Mouse (Mus musculus): Measurements from ENCODE around the gene Ric1. TPM values are rescaled to one million over a fixed set of nuclear protein-coding genes. Genes with fewer than 3 reads are reported as not detected.
"Not testable (repeated sequence)": the region's sequence is repeated elsewhere in the genome, so short reads cannot be mapped to it uniquely, and the experiment has no call there.

Gene Ric1
- polyA plus RNA-seq, 1 experiment from 2014 or later, result 9.8 TPM

DNA sequence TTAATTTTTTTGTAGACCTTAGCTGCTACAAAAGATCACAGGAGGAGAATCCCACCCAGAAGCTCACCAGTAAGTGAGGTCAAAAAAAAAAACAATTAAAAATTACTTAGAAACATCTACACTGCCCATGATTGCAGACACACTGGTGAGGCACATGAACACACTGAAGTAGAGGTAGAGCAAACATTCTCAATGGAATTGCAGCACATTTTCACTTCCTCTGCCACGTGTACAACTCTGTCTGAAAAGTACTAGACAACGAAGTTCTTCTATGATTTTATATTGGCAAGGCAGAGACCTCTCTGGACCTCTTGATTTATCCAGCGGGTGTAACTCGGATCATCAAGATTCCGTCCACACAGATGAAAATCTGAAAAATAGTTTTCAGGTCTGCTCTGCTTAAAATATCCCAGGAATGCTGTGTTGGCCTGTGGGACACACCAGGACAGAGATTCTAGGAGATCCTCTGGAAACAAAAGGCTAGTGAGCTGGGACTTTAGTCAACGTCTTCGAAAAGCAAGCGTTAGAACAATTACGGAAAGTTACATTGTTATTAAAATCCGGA is 1.0 kb upstream of the Ric1 start:
- peak overlapping the region; percentile 93 for H3K4me3 ChIP-seq
- 48% methylated on average over 10 of the region's 10 CpGs for WGBS
- DNase-seq (ENCODE audit: low spot score), result no peak
- H3K9me3 ChIP-seq (replicated peaks), result no peaks in the 10 kb centered on the region
- no peaks in the 10 kb centered on the region for H3K27me3 ChIP-seq (ENCODE audit: low read depth, poor library complexity, severe bottlenecking)
- peaks cover 20% of the 10 kb centered on the region for H3K4me1 ChIP-seq
- no peaks in the 10 kb centered on the region for H3K36me3 ChIP-seq
- H3K27ac ChIP-seq (replicated peaks), result peak overlapping the region; percentile 96

GRCm38 (mm10) chr19:29522445-29523229 is 555 bp downstream of the Ric1 start:
- Histone ChIP-seq H3K4me1 (peaks cover 20% of the 10 kb centered on the region), H3K36me3 (no peaks in the 10 kb centered on the region), H3K4me3 (peak overlapping the region; percentile 93), H3K9me3 (replicated peaks) (no peaks in the 10 kb centered on the region), H3K27me3 (ENCODE audit: low read depth, poor library complexity, severe bottlenecking) (no peaks in the 10 kb centered on the region), H3K27ac (replicated peaks) (peak overlapping the region; percentile 96)
- under 1% methylated on average over 86 of the region's 92 CpGs for WGBS
- peak; percentile 76 for DNase-seq (ENCODE audit: low spot score)

DNA sequence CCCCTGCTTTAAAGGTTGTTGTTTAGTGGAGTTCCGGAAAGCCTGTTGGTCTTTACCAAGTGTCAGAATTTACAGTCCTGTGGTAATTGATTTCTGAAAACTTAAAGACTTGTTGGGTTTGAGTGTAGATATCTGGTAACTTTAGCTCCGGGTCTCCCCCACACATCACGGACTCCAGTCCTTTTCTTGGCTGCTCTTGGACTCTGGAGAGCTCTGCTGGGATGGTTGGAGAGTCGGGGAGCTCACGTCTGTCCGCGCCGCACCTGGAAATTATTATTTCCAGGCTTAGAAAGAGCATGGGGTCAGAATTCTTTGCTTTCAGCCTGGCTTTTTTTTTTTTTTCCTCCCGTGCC is 1.1 kb downstream of the Ric1 start:
- 1% methylated on average over 9 of the region's 9 CpGs for WGBS
- Histone ChIP-seq H3K9me3 (replicated peaks) (no peaks in the 10 kb centered on the region), H3K4me1 (peaks cover 20% of the 10 kb centered on the region), H3K4me3 (peak overlapping the region; percentile 93), H3K27ac (replicated peaks) (peak overlapping the region; percentile 96), H3K27me3 (ENCODE audit: low read depth, poor library complexity, severe bottlenecking) (no peaks in the 10 kb centered on the region), H3K36me3 (no peaks in the 10 kb centered on the region)
- DNase-seq (ENCODE audit: low spot score), result no peak

DNA sequence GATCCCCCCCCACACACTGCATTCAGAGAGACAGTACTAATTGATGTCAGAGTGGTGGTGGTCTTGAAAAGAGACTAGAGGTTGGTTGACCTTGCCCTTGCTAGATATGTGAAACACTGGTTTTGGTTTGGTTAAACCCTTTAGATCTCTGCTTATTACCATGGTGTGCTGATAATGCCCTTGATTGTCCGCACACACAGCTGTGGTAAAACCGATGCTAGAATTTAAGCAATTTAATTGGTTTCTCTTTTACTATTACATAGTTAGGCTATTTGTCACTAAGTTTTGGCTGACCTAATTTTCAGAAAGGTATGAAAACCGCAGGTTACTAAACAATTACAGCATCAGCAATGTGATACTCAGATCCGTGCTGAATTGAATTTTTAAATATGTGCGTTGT is 1.6 kb downstream of the Ric1 start:
- no peak for DNase-seq (ENCODE audit: low spot score)
- WGBS, result 49% methylated on average over 5 of the region's 5 CpGs
- Histone ChIP-seq H3K9me3 (replicated peaks) (peaks cover 1% of the 10 kb centered on the region; the same call in 1 of the 2 replicates), H3K4me3 (peak overlapping the region; percentile 93), H3K27me3 (ENCODE audit: low read depth, poor library complexity, severe bottlenecking) (no peaks in the 10 kb centered on the region), H3K27ac (replicated peaks) (peak overlapping the region; percentile 96; the same call in 1 of the 2 replicates), H3K4me1 (peaks cover 20% of the 10 kb centered on the region), H3K36me3 (peaks cover 3% of the 10 kb centered on the region; the same call in 1 of the 2 replicates)

DNA sequence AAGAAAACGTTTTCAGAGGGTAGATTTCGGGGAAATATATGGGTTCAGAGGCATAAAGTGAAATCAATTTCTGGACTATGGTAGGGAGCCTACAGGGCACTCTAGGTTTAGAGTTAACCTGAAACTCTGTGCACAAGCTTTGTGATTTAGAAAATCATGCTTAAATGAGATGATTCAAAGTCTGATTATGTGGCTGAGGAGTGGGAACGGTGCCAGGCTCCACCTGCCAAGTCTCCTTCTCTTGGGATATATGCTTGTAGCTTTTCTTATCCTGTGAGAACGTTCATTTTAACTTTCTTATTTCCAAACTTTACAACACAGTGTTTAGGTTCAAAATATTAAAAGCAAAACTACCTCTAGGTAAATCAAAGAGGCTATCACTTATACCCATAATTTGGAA is 2.5 kb downstream of the Ric1 start:
- Histone ChIP-seq H3K4me1 (peaks cover 20% of the 10 kb centered on the region), H3K4me3 (no peak overlapping the region), H3K27ac (replicated peaks) (no peak overlapping the region), H3K9me3 (replicated peaks) (peaks cover 11% of the 10 kb centered on the region), H3K27me3 (ENCODE audit: low read depth, poor library complexity, severe bottlenecking) (no peaks in the 10 kb centered on the region), H3K36me3 (peaks cover 8% of the 10 kb centered on the region; the same call in 1 of the 2 replicates)
- no peak for DNase-seq (ENCODE audit: low spot score)
- WGBS, result 82% methylated on average over 4 of the region's 4 CpGs

DNA sequence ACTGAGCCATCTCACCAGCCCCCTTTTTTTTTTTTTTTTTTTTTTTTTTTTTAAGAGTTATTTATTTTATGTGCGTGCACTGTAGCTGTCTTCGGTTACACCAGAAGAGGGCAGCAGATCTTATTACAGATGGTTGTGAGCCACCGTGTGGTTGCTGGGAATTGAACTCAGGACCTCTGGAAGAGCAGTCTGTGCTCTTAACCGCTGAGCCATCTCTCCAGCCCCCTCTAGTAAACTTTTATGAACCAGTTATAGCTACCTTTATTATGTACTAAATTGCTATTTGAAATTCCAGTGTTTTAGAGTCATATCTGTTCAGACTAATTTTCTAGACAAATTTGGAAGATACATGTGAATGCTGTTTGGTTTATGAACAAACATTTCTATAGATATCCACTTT is 3.5 kb downstream of the Ric1 start:
- Histone ChIP-seq H3K4me1 (peaks cover 20% of the 10 kb centered on the region), H3K9me3 (replicated peaks) (peaks cover 13% of the 10 kb centered on the region)
- DNase-seq (ENCODE audit: low spot score); H3K4me3 ChIP-seq; H3K36me3 ChIP-seq; H3K27ac ChIP-seq (replicated peaks); H3K27me3 ChIP-seq (ENCODE audit: low read depth, poor library complexity, severe bottlenecking): not testable (repeated sequence)
- 85% methylated on average over 4 of the region's 4 CpGs for WGBS

DNA sequence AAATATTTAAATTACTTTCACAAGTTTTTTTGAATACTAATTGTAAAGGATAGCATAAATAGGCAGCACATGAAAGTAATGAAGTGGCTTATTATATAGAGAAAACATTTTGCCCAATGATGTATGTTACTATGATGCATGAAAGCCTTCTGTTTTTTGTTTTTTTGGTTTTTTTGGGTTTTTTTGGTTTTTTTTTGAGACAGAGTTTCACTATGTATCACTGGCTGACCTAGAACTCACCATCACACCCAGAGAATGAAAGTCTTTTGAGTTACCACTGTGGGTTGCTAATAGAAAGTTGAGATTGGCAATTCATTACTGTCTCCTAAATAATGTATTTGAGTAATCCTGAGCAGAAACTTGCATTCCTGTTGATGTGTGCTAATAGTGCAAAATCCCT is 4.8 kb downstream of the Ric1 start:
- Histone ChIP-seq H3K27me3 (ENCODE audit: low read depth, poor library complexity, severe bottlenecking) (no peaks in the 10 kb centered on the region), H3K36me3 (peaks cover 8% of the 10 kb centered on the region; the same call in 1 of the 2 replicates), H3K4me1 (peaks cover 15% of the 10 kb centered on the region), H3K4me3 (no peak overlapping the region), H3K9me3 (replicated peaks) (peaks cover 13% of the 10 kb centered on the region), H3K27ac (replicated peaks) (no peak overlapping the region)
- DNase-seq (ENCODE audit: low spot score), result no peak

DNA sequence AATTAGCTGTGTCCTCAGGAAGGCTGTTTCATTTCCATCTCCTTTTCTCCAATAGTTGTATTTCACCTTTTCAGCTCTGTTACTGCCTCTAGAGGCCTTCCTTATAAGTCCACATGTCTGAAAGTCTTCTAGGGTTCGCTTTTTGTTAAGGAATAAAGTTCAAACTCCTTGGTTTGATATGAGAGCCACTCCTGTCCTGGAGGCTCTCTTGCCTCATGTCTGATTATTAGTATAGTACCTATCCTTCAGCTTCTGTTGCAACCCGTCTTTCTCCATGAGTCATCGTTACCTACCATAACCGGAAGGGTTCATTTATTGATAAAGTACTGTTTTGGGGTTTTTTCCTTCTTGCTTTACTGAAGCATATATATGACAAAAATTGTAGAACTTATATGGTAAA is 5.2 kb downstream of the Ric1 start:
- Histone ChIP-seq H3K27ac (replicated peaks) (no peak overlapping the region), H3K4me1 (peaks cover 15% of the 10 kb centered on the region), H3K4me3 (no peak overlapping the region), H3K9me3 (replicated peaks) (peaks cover 13% of the 10 kb centered on the region), H3K27me3 (ENCODE audit: low read depth, poor library complexity, severe bottlenecking) (no peaks in the 10 kb centered on the region), H3K36me3 (peaks cover 8% of the 10 kb centered on the region; the same call in 1 of the 2 replicates)
- no peak for DNase-seq (ENCODE audit: low spot score)
- WGBS, result over 99% methylated on average over 4 of the region's 4 CpGs

- Histone ChIP-seq H3K9me3 (replicated peaks) (peaks cover 13% of the 10 kb centered on the region), H3K4me3 (no peak overlapping the region), H3K27me3 (ENCODE audit: low read depth, poor library complexity, severe bottlenecking) (no peaks in the 10 kb centered on the region), H3K4me1 (peaks cover 11% of the 10 kb centered on the region), H3K27ac (replicated peaks) (no peak overlapping the region), H3K36me3 (peaks cover 11% of the 10 kb centered on the region; the same call in 1 of the 2 replicates)
- 90% methylated on average over 2 of the region's 2 CpGs for WGBS
- DNase-seq (ENCODE audit: low spot score), result no peak
These were observed 6.5 kb downstream of the Ric1 start for GRCm38 (mm10) chr19:29528568-29528967.

DNA sequence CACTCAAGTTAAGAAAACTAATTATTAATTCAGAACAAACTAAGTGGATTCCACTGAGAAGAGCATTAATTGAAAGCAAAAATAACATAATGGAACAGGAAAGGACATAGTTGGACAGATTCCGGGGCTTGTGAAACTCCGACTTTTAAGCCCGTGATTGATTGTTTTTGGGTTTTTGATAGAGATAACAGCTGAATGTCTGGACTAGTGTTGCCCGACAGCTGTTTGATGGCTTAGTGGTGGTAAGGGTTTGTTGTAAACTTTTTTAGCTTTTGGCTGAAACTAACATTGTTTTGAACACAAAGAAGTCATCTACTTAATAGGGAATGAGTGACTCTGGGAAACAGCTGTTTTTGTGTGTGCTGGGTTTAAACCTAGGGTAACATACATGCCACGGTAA is 11.9 kb downstream of the Ric1 start:
- DNase-seq (ENCODE audit: low spot score), result no peak
- 92% methylated on average over 5 of the region's 5 CpGs for WGBS
- Histone ChIP-seq H3K4me3 (no peak overlapping the region), H3K27ac (replicated peaks) (no peak overlapping the region), H3K4me1 (no peaks in the 10 kb centered on the region), H3K9me3 (replicated peaks) (peaks cover 8% of the 10 kb centered on the region), H3K36me3 (peaks cover 34% of the 10 kb centered on the region), H3K27me3 (ENCODE audit: low read depth, poor library complexity, severe bottlenecking) (no peaks in the 10 kb centered on the region)

- Histone ChIP-seq H3K4me3 (no peak overlapping the region), H3K9me3 (replicated peaks) (no peaks in the 10 kb centered on the region), H3K36me3 (no peaks in the 10 kb centered on the region), H3K27ac (replicated peaks) (no peak overlapping the region), H3K27me3 (ENCODE audit: low read depth, poor library complexity, severe bottlenecking) (no peaks in the 10 kb centered on the region), H3K4me1 (no peaks in the 10 kb centered on the region)
- WGBS, result 83% methylated on average over 8 of the region's 8 CpGs
- DNase-seq (ENCODE audit: low spot score), result no peak
These were observed 20.3 kb downstream of the Ric1 start for GRCm38 (mm10) chr19:29542256-29542970.

DNA sequence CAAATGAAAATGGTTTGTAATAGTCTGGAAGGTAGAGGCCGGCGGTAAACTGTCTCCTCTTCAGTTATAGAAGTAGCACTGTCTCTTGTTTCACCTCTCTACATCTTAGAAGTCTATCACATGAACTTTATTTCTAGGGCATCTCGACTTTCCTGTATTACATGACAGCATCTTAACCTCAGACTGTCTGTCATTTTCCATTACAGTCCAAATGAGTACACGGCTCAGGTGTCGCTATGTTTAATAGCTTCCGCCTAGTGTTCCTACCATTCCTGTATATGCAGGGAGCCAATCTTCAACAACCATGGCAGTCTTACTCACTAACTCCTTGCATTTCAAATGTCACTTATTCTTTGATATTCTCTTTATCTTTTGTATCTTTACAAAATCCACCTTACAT is 21.9 kb downstream of the Ric1 start:
- Histone ChIP-seq H3K36me3 (no peaks in the 10 kb centered on the region), H3K4me3 (no peak overlapping the region), H3K27me3 (ENCODE audit: low read depth, poor library complexity, severe bottlenecking) (no peaks in the 10 kb centered on the region), H3K4me1 (no peaks in the 10 kb centered on the region), H3K9me3 (replicated peaks) (no peaks in the 10 kb centered on the region), H3K27ac (replicated peaks) (no peak overlapping the region)
- no peak for DNase-seq (ENCODE audit: low spot score)
- 97% methylated on average over 6 of the region's 6 CpGs for WGBS

GRCm38 (mm10) chr19:29550618-29551017 is 28.5 kb downstream of the Ric1 start:
- Histone ChIP-seq H3K4me1 (no peaks in the 10 kb centered on the region), H3K4me3 (no peak overlapping the region), H3K36me3 (no peaks in the 10 kb centered on the region), H3K27me3 (ENCODE audit: low read depth, poor library complexity, severe bottlenecking) (no peaks in the 10 kb centered on the region), H3K9me3 (replicated peaks) (no peaks in the 10 kb centered on the region), H3K27ac (replicated peaks) (no peak overlapping the region)
- 91% methylated on average over 2 of the region's 2 CpGs for WGBS
- no peak for DNase-seq (ENCODE audit: low spot score)
